Mouse (Mus musculus) kidney, adult 2 months (tissue): ENCODE data around the gene Gm18596.

ENCODE experiments used
- CTCF ChIP-seq: fragments of 200-500 bp; conservative IDR thresholded peaks from 2 replicates; pipeline ENCODE4 v1.5.1; 2011; ENCODE audit warnings: low read depth, mild to moderate bottlenecking, control low read depth, low read length, moderate library complexity, mixed read lengths; ENCODE audit not compliant: insufficient read depth, insufficient read length
- POLR2A ChIP-seq: fragments of 200-500 bp; IDR thresholded peaks from one replicate; pipeline ENCODE4 v1.6.1; 2011; ENCODE audit warnings: low read depth, low read length, control low read depth

DNA sequence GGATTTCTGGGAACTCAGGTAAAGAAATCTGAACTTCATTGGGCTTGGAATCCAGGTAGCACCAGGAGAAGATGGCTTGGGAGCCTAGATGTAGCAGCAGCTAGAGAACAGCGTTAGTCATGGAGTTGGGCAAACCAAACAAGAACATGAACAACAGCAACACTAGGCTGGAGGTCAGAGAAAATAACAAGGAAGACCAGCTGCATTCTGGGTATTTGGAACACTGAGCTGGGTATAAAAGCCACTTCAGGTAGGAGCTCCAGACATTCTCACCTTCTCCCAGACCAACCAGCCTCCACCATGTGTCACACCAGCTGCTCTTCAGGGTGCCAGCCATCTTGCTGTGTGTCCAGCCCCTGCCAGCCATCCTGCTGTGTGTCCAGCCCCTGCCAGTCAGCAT lies 36.1 kb downstream of the Gm18596 start, which contains the start of gene Gm10272:
- TF ChIP-seq POLR2A (no peak), CTCF (no peak)
